Mouse (Mus musculus) embryonic facial prominence, embryonic 15.5 days (tissue): ENCODE data around the gene Antxr1. TPM values are rescaled to one million over a fixed set of nuclear protein-coding genes. Genes with fewer than 3 reads are reported as not detected.

ENCODE experiments used
- ATAC-seq: fragments of 200-750 bp; cut with Nextera tagmentation; 2 replicates; pipeline ENCODE4 v1.8.0; 2017; ENCODE audit warnings: low read depth, moderate TSS enrichment; ENCODE audit not compliant: insufficient number of reproducible peaks, low FRiP score, low TSS enrichment
- H3K27ac ChIP-seq: fragments of 300-500 bp; sonication (generic); replicated peaks from 2 replicates; pipeline ENCODE4 v1.5.1; 2015; ENCODE audit warnings: mild to moderate bottlenecking, inconsistent platforms
- H3K27me3 ChIP-seq: fragments of 300-500 bp; sonication (generic); 2 replicates; pipeline ENCODE4 v1.6.1; 2015; ENCODE audit warnings: inconsistent platforms
- H3K36me3 ChIP-seq: fragments of 300-500 bp; sonication (generic); 2 replicates; pipeline ENCODE4 v1.6.1; 2015; ENCODE audit warnings: mild to moderate bottlenecking, inconsistent platforms
- H3K4me1 ChIP-seq: fragments of 300-500 bp; sonication (generic); 2 replicates; pipeline ENCODE4 v1.6.1; 2015; ENCODE audit warnings: inconsistent platforms
- H3K4me2 ChIP-seq: fragments of 300-500 bp; sonication (generic); replicated peaks from 2 replicates; pipeline ENCODE4 v1.6.1; 2015; ENCODE audit warnings: mild to moderate bottlenecking, inconsistent platforms
- H3K4me3 ChIP-seq: fragments of 300-500 bp; sonication (generic); replicated peaks from 2 replicates; pipeline ENCODE4 v1.5.1; 2015; ENCODE audit warnings: mild to moderate bottlenecking, inconsistent platforms
- H3K9ac ChIP-seq: fragments of 300-500 bp; sonication (generic); 2 replicates; pipeline ENCODE4 v1.6.1; 2015; ENCODE audit warnings: inconsistent platforms
- H3K9me3 ChIP-seq: fragments of 300-500 bp; sonication (generic); replicated peaks from 2 replicates; pipeline ENCODE4 v1.6.1; 2016; ENCODE audit warnings: inconsistent platforms
- WGBS: fragments of 180-500 bp; shearing (Covaris S2); methylation state at CpG from one replicate; pipeline ENCODE4 v1.1.7; 2015; 5-methylcytosine and 5-hydroxymethylcytosine counted together
- polyA plus RNA-seq: library from polyadenylated mRNA; unstranded; fragments of >200 nt; fragmentation: Nextera tagmentation; extraction: Ambion mirVana; gene quantifications from 2 replicates; pipeline ENCODE4 v1.2.1, GENCODE M21; 2015

The Antxr1 gene
- polyA plus RNA-seq, 1 experiment from 2014 or later, result 20.3 TPM

DNA sequence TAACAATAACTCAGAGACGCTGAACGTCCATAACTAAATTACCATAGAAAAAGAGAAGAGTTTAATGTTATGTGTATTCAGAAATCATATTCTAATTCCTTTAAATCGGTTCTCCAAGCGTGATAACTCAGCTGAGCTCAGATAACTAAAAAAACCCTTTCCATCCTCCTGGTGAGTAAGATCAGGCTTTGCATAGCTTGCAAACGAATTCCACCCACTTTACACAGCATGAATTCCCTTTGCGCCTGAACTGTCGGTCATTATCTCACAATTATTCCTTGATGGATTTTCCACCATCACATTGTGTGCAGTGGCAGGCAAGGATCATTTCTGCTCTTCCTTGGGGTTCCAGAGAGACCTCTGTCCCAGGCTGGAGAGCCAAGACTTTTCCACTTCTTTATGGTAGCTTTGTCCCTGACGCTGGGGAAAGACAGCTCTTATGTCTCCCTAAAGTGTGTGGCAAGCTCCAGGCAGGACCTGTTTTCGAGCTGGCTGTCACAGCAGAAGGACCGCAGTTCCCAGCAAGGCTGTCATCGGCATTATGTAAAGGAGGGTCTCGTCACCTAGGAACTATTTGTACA, 201.6 kb downstream of the Antxr1 start:
- ATAC-seq, result no peak
- Histone ChIP-seq H3K27me3 (no peaks in the 10 kb centered on the region), H3K4me1 (0 out of 2 replicates have a peak, but pooled peaks cover 10% of the 10 kb centered on the region), H3K4me3 (no peak overlapping the region), H3K36me3 (peaks cover 39% of the 10 kb centered on the region), H3K9me3 (no peaks in the 10 kb centered on the region), H3K27ac (no peak overlapping the region), H3K9ac (no peak overlapping the region), H3K4me2 (no peak overlapping the region)
- 79% methylated on average over 12 of the region's 12 CpGs for WGBS

DNA sequence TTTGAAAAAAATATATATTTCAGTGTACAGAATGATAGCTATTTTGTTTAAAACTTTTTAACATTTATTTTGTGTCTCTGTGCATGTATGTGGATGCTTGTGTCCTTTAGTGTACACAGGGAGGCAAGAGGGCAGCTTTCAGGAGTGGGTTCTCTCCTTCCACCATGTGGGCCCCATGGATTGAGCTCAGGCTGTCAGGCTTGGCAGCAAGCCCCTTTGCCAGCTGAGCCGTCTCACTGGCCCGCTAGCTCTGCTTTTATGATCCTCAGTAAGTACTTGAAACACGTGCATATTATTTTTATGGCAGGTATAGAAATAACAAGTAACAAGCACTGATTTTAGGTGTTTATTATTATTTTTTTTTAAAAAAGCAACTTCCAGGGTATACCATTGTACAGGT, 202.1 kb downstream of the Antxr1 start:
- no peak for ATAC-seq
- no peak overlapping the region for H3K4me3 ChIP-seq
- no peaks in the 10 kb centered on the region for H3K27me3 ChIP-seq
- H3K27ac ChIP-seq, result no peak overlapping the region
- H3K36me3 ChIP-seq, result peaks cover 39% of the 10 kb centered on the region
- H3K4me2 ChIP-seq, result no peak overlapping the region
- no peak overlapping the region for H3K9ac ChIP-seq
- 91% methylated on average over 3 of the region's 3 CpGs for WGBS
- H3K9me3 ChIP-seq, result no peaks in the 10 kb centered on the region
- H3K4me1 ChIP-seq, result 0 out of 2 replicates have a peak, but pooled peaks cover 10% of the 10 kb centered on the region

GRCm38 (mm10) chr6:87131078-87131477, 204.5 kb downstream of the Antxr1 start:
- peaks cover 17% of the 10 kb centered on the region for H3K4me1 ChIP-seq
- no peak overlapping the region for H3K4me3 ChIP-seq
- no peak overlapping the region for H3K27ac ChIP-seq
- WGBS, result 65% methylated on average over 1 of the region's 1 CpGs
- H3K9ac ChIP-seq, result no peak overlapping the region
- peaks cover 22% of the 10 kb centered on the region for H3K36me3 ChIP-seq
- no peak overlapping the region for H3K4me2 ChIP-seq
- no peak for ATAC-seq
- H3K27me3 ChIP-seq, result no peaks in the 10 kb centered on the region
- H3K9me3 ChIP-seq, result no peaks in the 10 kb centered on the region

- Histone ChIP-seq H3K4me3 (no peak overlapping the region), H3K27me3 (no peaks in the 10 kb centered on the region), H3K4me1 (peaks cover 17% of the 10 kb centered on the region), H3K9me3 (no peaks in the 10 kb centered on the region), H3K27ac (no peak overlapping the region), H3K4me2 (no peak overlapping the region), H3K36me3 (peaks cover 18% of the 10 kb centered on the region), H3K9ac (no peak overlapping the region)
- 93% methylated on average over 7 of the region's 7 CpGs for WGBS
- ATAC-seq, result no peak
These were observed 205.0 kb downstream of the Antxr1 start for GRCm38 (mm10) chr6:87130628-87131027.

DNA sequence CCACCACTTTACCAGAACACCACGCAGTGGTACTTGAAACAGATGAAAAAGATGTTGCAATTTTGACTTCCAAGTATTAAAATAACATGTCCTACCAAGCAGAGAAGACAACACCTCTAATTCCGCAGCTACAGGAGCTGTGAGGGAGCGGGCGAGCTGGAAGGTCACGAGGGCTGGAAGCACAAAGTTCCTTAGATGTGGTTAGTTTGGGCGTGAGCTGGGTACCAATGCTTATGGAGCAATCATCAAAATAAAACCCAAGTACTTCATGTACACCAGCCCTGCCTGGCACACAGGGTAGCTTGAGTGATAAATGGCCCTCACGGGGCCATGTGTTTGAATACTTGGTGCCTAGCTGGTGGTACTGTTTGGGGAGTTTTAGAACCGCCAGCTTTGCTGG, 205.8 kb downstream of the Antxr1 start:
- ATAC-seq, result no peak

DNA sequence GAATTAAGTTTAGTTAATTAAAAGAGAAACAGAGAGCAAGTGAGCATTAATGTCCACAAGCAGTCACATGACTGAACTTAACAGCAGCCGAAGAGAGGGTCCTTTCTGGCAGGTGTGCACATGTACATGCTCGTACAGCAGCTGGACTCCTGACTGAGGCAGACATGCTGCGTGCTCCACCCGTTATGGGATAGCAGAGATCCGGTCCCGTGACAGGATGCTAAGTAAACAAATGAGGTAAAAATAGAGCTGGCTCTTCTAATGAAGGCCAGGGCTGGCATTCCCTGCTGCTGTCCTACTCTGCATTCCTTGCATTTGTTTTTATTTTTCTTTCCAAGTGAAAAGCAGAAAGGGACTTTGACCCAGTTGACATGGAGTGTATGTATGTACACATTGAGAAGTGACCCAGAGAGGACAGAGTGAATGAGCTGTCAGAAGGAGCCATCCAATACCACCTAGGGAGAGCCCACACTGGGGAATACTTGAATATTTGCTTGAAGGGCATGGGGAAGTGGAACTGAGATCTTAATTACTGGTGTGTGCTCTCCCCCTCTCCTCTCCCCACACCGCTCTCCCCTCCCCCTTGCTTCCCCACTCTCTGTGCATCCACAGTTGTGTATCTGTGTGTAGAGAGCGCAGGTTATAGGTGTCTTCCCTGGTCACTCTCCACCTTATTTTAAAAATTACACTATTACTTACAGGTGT, 208.4 kb downstream of the Antxr1 start:
- no peaks in the 10 kb centered on the region for H3K27me3 ChIP-seq
- no peaks in the 10 kb centered on the region for H3K9me3 ChIP-seq
- peak; percentile 39; the same call in 1 of the 2 replicates for ATAC-seq
- H3K4me1 ChIP-seq, result peaks cover 17% of the 10 kb centered on the region
- no peak overlapping the region for H3K4me2 ChIP-seq
- no peak overlapping the region for H3K4me3 ChIP-seq
- peak overlapping the region; percentile 51; the same call in 1 of the 2 replicates for H3K27ac ChIP-seq
- no peak overlapping the region for H3K9ac ChIP-seq
- WGBS, result 29% methylated on average over 8 of the region's 8 CpGs
- H3K36me3 ChIP-seq, result no peaks in the 10 kb centered on the region; the same call in 1 of the 2 replicates

More for the DNA sequence above, 205.8 kb downstream of the Antxr1 start:
- Histone ChIP-seq H3K4me2 (no peak overlapping the region), H3K4me1 (peaks cover 17% of the 10 kb centered on the region), H3K9me3 (no peaks in the 10 kb centered on the region), H3K9ac (no peak overlapping the region), H3K4me3 (no peak overlapping the region), H3K27me3 (no peaks in the 10 kb centered on the region), H3K36me3 (peaks cover 10% of the 10 kb centered on the region), H3K27ac (no peak overlapping the region)
- 81% methylated on average over 8 of the region's 8 CpGs for WGBS

DNA sequence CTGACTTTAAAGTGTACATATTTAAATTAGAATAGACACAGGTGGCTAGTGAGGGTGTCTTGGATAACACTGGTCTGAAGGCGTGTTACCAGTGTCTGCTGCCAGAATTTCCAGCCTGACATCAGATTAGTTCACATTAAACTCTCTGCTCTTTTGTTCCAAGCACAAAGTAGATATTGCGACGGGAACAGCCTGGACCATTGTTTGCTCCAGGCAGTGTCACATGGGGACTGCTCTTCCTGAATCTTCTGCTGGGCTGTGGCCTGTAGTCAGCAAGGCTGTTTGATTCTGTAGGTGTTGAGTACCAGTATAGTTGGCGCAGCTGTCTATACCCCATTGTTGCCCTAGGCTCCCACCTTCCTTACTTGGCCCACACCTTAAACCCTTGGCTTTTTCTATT, 211.6 kb downstream of the Antxr1 start:
- 78% methylated on average over 4 of the region's 4 CpGs for WGBS

DNA sequence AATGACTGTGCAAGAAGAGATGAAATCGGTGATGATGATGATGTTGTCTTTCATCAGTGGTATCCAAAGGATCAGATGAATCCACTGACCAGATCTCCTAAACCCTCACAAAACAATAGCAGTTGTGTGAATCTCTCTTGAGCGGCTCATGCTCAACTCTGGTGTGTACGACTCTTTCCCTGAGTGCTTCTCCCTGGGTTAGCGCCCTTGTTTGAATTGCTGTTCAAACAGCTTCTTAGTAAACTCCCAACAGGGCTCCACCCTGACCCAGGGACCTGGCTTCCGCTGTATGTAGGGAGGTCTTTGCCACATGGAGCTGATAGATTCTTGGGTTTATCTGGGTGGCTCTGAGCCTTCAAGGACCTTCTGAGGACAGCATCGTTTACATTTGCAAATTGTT, 212.2 kb downstream of the Antxr1 start:
- Histone ChIP-seq H3K9me3 (no peaks in the 10 kb centered on the region), H3K4me2 (no peak overlapping the region), H3K4me1 (peaks cover 10% of the 10 kb centered on the region), H3K36me3 (no peaks in the 10 kb centered on the region), H3K4me3 (no peak overlapping the region), H3K9ac (no peak overlapping the region), H3K27me3 (no peaks in the 10 kb centered on the region), H3K27ac (no peak overlapping the region)
- ATAC-seq, result no peak
- 90% methylated on average over 6 of the region's 6 CpGs for WGBS

More for the DNA sequence above, 211.6 kb downstream of the Antxr1 start:
- H3K27me3 ChIP-seq, result no peaks in the 10 kb centered on the region
- ATAC-seq, result no peak
- no peak overlapping the region for H3K9ac ChIP-seq
- H3K9me3 ChIP-seq, result no peaks in the 10 kb centered on the region
- peaks cover 10% of the 10 kb centered on the region for H3K4me1 ChIP-seq
- H3K4me2 ChIP-seq, result no peak overlapping the region
- H3K4me3 ChIP-seq, result no peak overlapping the region
- H3K27ac ChIP-seq, result no peak overlapping the region
- no peaks in the 10 kb centered on the region for H3K36me3 ChIP-seq

DNA sequence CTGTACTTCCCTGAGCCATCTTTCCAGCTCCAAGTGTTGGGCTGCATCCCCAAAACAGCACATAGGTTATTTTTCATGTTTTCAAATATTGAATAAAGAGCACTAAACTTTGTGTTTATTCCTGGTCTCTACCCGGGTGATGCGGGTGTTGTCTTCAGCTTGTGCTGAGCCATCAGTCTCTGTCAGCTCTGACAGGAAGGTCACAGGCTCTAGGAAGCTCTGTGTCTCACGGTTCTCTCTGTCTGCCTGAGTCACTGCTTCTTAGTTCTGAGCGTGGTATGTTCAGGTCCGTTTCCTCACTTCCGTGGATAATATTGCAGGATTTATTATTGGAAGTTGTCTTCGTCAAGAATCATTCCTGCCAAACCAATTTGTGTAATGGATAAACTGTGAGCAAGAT, 213.7 kb downstream of the Antxr1 start:
- Histone ChIP-seq H3K36me3 (no peaks in the 10 kb centered on the region), H3K4me2 (no peak overlapping the region), H3K27ac (no peak overlapping the region), H3K4me1 (peaks cover 4% of the 10 kb centered on the region), H3K27me3 (no peaks in the 10 kb centered on the region), H3K9ac (no peak overlapping the region), H3K4me3 (no peak overlapping the region), H3K9me3 (no peaks in the 10 kb centered on the region)
- ATAC-seq, result no peak
- 69% methylated on average over 7 of the region's 7 CpGs for WGBS

- no peak for ATAC-seq
- 0 out of 2 replicates have a peak, but pooled peaks cover 4% of the 10 kb centered on the region for H3K4me1 ChIP-seq
- H3K9ac ChIP-seq, result no peak overlapping the region
- no peaks in the 10 kb centered on the region for H3K9me3 ChIP-seq
- H3K4me2 ChIP-seq, result no peak overlapping the region
- H3K36me3 ChIP-seq, result no peaks in the 10 kb centered on the region
- H3K4me3 ChIP-seq, result no peak overlapping the region
- WGBS, result 93% methylated on average over 6 of the region's 6 CpGs
- H3K27me3 ChIP-seq, result no peaks in the 10 kb centered on the region
- H3K27ac ChIP-seq, result no peak overlapping the region
These were observed 215.0 kb downstream of the Antxr1 start for GRCm38 (mm10) chr6:87120661-87121060.

- H3K27ac ChIP-seq, result no peak overlapping the region
- no peak overlapping the region for H3K4me2 ChIP-seq
- 0 out of 2 replicates have a peak, but pooled peaks cover 4% of the 10 kb centered on the region for H3K4me1 ChIP-seq
- 59% methylated on average over 4 of the region's 4 CpGs for WGBS
- H3K9me3 ChIP-seq, result no peaks in the 10 kb centered on the region
- no peaks in the 10 kb centered on the region for H3K36me3 ChIP-seq
- H3K4me3 ChIP-seq, result no peak overlapping the region
- ATAC-seq, result no peak
- no peak overlapping the region for H3K9ac ChIP-seq
- H3K27me3 ChIP-seq, result no peaks in the 10 kb centered on the region
These were observed 215.6 kb downstream of the Antxr1 start for GRCm38 (mm10) chr6:87119975-87120374.
